Mouse (Mus musculus): ENCODE data around the gene Caprin1. TPM values are rescaled to one million over a fixed set of nuclear protein-coding genes. Genes with fewer than 3 reads are reported as not detected.

Gene Caprin1
- total RNA-seq (2014; fragmentation: Nextera tagmentation) (371 and 391 TPM in 2 replicates), total RNA-seq (2017) (510 and 593 TPM in 2 replicates)

DNA sequence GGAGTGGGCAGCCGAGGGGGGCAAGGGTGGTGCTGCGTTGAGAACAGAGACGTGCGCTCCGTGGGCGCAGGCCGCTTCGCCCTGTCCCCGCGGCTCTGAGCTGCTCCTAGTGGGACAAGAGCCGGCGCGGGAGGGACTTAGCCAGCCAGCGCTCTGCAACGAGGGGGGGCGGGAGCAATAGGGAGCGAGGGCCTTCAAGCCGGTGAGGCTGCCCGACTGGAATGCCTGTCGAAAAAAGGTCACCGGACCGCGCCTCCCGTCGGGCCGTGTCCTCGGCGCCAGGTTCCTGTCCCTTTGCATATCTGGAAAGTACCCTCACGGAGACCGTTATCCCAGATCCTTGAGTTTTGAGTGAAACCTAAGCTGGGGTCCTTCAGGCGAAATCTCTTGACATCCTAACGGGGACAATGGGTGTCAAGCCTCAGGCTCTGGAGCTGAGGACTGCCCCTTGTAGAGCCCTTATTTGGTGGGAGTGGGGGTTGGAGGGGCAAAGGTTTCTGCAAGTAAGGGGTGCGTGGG, at the start of gene Caprin1:
Caprin1 (minus strand) TSS at position 159 of the 519 bp plus-strand sequence.
- peak; percentile 74 for ATAC-seq (replicated peaks; ENCODE audit: poor library complexity, severe bottlenecking)

DNA sequence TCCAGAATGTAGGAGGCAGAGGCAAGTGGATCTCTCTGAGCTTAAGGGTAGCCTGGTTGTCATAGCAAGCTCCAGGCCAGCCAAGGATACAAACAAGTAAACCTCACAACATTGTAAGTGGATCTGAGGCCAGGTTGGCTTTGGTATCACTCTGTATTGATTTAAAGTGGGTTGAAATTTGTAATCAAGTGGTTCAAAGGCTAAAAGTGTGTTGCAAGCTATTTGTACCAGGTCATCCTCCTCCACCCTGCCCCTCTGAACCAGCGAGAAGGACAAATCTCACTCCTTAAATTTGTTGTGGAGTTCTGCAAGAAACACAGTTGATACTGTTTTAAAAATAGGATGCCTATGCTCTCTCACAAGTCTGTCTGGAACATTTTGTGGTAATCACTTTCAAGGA, 49.4 kb upstream of the Caprin1 start:
- no peak for ATAC-seq (replicated peaks; ENCODE audit: poor library complexity, severe bottlenecking)

- ATAC-seq (replicated peaks; ENCODE audit: poor library complexity, severe bottlenecking): no peak
Measured at GRCm38 (mm10) chr2:103846271-103846670, 48.8 kb upstream of the Caprin1 start.

DNA sequence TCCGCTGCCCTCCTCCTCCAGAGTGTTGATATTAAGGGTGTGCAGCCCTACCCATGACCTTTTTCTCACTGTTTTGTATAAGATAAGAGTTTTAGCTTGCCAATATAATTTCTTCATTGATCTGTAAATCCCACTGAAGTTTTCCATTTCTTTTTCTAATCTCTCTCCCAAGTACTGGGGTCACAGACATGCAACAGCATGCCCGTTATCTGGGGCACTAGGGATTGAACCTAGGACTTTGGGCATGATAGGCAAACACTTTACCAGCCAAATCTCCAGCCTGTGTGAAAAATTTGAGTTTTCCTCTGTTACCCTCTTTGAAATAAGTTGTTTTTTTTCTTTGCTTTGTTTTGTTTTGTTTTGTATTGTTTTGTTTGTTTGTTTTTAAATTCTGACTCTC, 46.6 kb upstream of the Caprin1 start:
- ATAC-seq (replicated peaks; ENCODE audit: poor library complexity, severe bottlenecking): no peak

DNA sequence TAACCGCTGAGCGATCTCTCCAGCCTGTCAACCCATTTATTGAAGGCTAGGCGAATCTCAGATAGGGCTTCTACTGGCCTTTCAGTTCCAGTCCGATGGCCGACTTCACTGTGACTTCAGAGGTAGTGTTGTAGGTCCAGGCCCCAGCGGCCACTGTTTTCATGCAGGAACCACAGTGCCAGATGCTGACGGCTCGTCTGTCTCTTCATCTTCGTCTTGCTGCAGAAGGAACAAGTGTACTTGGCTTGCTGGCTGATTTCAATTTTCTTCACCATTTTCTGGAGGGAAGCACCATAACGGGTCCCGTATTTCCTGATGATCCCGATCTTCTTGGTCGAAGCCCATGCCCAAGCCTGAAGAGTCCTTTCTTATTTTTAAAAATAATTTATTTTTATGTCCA, 45.9 kb upstream of the Caprin1 start:
- ATAC-seq (replicated peaks; ENCODE audit: poor library complexity, severe bottlenecking): no peak

DNA sequence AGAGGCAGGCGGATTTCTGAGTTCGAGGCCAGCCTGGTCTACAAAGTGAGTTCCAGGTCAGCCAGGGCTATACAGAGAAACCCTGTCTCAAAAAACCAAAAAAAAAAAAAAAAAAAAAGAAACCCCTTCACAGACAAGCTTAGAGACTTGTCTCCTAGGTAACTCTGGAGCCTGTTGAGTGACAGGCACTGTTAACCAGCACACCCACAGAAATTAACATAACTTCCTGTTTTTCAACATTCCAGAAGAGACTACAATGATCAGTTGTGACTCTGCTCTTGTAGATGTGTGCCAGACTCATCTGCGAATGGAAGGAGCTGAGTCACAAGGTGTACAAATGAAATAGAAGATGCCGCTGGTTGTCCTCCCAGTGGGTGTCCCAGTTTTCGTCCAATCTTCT, 44.9 kb upstream of the Caprin1 start:
- ATAC-seq (replicated peaks; ENCODE audit: poor library complexity, severe bottlenecking): peak; percentile 93

DNA sequence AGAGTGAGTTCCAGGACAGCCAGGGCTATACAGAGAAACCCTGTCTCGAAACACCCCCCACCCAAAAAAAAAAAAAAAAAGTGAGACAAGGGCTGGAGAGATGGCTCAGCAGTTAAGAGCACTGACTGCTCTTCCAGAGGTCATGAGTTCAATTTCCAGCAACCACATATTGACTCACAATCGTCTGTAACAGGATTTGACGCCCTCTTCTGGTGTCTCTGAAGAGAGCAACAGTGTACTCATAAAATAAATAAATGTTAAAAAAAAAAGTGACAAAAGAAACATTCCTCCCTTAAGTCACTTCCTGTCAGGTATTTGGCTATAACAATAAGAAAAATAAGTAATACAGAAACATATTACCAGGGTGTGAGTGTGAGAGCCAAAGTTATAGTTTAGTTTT, 41.0 kb upstream of the Caprin1 start:
- ATAC-seq (replicated peaks; ENCODE audit: poor library complexity, severe bottlenecking): no peak

- ATAC-seq (replicated peaks; ENCODE audit: poor library complexity, severe bottlenecking): no peak
Measured at GRCm38 (mm10) chr2:103837166-103837565, 39.7 kb upstream of the Caprin1 start.

GRCm38 (mm10) chr2:103835614-103836395, 38.4 kb upstream of the Caprin1 start:
- no peak for ATAC-seq (replicated peaks; ENCODE audit: poor library complexity, severe bottlenecking)

- ATAC-seq (replicated peaks; ENCODE audit: poor library complexity, severe bottlenecking): peak; percentile 86
Measured at GRCm38 (mm10) chr2:103833816-103834445, 36.5 kb upstream of the Caprin1 start.

DNA sequence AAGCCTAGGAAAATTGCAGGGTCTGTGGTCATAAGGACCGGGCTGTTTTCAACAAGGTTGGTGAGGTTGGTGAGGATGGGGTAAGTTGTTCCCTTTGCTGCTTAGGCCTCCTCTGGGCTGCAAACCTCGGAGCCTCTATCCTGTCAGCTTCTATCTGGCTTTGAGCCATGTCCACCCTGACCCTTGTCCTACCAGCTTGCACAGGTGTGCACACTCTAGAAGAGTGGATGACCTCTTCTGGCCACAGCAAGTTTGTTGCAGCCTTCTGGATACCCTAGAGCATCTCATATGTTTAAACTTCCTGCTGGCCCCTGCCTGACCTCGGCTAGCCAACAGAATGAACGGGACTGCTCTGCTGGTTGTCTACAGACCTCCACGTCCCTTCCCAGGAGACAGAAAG, 35.5 kb upstream of the Caprin1 start:
- ATAC-seq (replicated peaks; ENCODE audit: poor library complexity, severe bottlenecking): no peak

- ATAC-seq (replicated peaks; ENCODE audit: poor library complexity, severe bottlenecking): no peak
Measured at GRCm38 (mm10) chr2:103828900-103829299, 31.5 kb upstream of the Caprin1 start.

- ATAC-seq (replicated peaks; ENCODE audit: poor library complexity, severe bottlenecking): no peak
Measured at GRCm38 (mm10) chr2:103824916-103825315, 27.5 kb upstream of the Caprin1 start.

- ATAC-seq (replicated peaks; ENCODE audit: poor library complexity, severe bottlenecking): no peak
Measured at GRCm38 (mm10) chr2:103822560-103822959, 25.1 kb upstream of the Caprin1 start.

DNA sequence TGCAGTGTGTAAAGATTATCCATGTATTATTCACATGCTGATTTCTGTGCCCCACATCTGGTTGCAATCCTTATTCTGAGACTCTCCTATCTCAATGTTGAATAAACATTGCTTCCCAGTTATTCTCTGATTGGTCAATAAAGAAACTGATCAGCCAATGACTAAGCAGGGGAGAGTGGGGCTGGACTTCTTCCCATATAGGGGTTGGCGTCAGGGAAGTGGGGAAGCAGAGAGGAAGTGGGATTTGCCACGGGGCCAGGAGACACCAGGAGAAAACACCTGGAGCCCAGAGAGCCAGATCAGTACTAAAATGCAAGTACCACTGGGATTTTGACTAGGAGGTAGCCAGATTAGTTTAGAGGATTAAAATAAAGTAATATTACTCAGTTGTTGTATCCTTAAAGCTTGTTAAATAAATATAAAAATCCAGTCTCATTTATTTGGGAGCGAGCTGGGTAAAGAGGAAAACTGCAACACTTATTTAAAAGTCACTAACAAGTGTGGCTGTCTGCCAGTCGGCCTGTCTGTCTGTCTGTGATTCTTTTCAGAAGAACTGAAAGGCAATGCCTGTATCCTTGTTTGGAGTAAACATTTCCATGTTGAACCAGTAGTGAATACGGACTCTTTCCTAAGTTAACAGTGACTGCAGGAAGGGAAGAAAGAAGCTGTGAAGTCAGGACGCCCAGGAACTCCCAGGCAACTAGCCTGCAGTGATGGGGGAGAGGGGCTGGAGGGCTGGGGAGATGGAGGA, 19.9 kb upstream of the Caprin1 start:
- ATAC-seq (replicated peaks; ENCODE audit: poor library complexity, severe bottlenecking): no peak; the same call in 1 of the 2 replicates

- ATAC-seq (replicated peaks; ENCODE audit: poor library complexity, severe bottlenecking): peak; percentile 68
Measured at GRCm38 (mm10) chr2:103815976-103816375, 18.5 kb upstream of the Caprin1 start.

- no peak for ATAC-seq (replicated peaks; ENCODE audit: poor library complexity, severe bottlenecking)
Measured at GRCm38 (mm10) chr2:103811465-103812191, 14.2 kb upstream of the Caprin1 start.

DNA sequence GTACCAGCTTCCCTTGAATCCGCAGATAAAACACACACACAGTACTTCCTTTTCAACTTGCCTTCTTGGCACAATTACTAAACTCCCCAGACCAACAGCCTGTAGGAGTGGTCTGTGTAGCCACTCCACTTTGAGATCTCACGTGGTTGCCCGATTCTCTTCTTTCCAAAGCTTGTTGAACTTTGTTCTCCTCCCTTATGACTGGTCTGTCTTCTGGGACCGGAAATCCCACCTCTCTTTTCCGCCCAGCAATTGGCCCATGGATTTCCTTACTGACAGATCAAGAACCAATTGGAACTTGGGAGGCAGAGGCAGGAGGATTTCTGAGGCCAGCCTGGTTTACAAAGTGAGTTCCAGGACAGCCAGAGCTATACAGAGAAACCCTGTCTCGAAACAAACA, 13.0 kb upstream of the Caprin1 start:
- 0 out of 2 replicates have a peak, but pooled peaks have one; percentile 22 for ATAC-seq (replicated peaks; ENCODE audit: poor library complexity, severe bottlenecking)

DNA sequence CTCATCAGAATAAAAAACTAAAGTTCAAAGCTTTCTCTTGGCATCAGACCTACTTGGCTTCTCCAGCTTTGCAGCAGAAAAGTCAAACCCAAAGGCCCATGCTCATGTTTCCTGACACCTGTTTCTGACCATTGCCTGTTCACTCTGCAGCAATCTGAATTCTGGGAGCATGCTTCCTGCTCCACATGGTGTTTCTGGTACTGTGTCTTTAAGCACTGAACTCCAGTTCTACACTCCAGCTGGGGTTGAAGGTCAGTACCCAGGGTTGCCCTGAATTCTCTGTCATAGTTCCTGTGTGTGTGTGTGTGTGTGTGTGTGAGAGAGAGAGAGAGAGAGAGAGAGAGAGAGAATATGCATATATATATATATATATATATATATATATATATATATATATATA, 11.0 kb upstream of the Caprin1 start:
- no peak for ATAC-seq (replicated peaks; ENCODE audit: poor library complexity, severe bottlenecking)
